Mouse (Mus musculus): ENCODE results near the gene Gm5269. TPM values are rescaled to one million over a fixed set of nuclear protein-coding genes. Genes with fewer than 3 reads are reported as not detected.
A peak's percentile ranks its signal among the peaks of the same experiment; 100 is the strongest.

Gene Gm5269
- polyA plus RNA-seq, 2 experiments = 0.25 TPM; not detected in 1

GRCm38 (mm10) chr1:45873250-45873649 lies 16.8 kb downstream of the Gm5269 start:
- Histone ChIP-seq H3K4me2 (ENCODE audit: low read depth) (peak overlapping the region; percentile 35), H3K9me3 (ENCODE audit: control insufficient read depth, low read length) (no peaks in the 10 kb centered on the region), H3K27ac (peak overlapping the region; percentile 55), H3K9ac (replicated peaks) (no peak overlapping the region), H3K36me3 (replicated peaks; ENCODE audit: control insufficient read depth, insufficient read depth, low read depth) (no peaks in the 10 kb centered on the region), H3K4me1 (replicated peaks; ENCODE audit: control insufficient read depth in 2 of 2, insufficient read depth in 2 of 2, low read length in 1 of 2) (peaks cover 23 to 40% of the 10 kb centered on the region in 2 experiments), H3K4me3 (ENCODE audit: insufficient read depth in 1 of 2, low read depth in 2 of 2, low read length in 2 of 2) (no peak overlapping the region), H3K27me3 (ENCODE audit: control insufficient read depth, insufficient read depth, low read length) (no peaks in the 10 kb centered on the region)
- 18% methylated on average over 2 of the region's 2 CpGs for WGBS (ENCODE audit: insufficient replicate concordance)
- DNase-seq (ENCODE audit: low read depth in 3 of 3, low spot score in 3 of 3) = peak; percentile 74 to 76 (median 75)
- peak; percentile 82 for ATAC-seq (ENCODE audit: insufficient read depth)
- TF ChIP-seq EP300 (IDR thresholded peaks at IDR 0.05; ENCODE audit: low read depth) (peak; percentile 73), CTCF (IDR thresholded peaks at IDR 0.05; ENCODE audit: low read depth) (no peak)

- Histone ChIP-seq H3K4me2 (ENCODE audit: low read depth) (no peak overlapping the region), H3K36me3 (replicated peaks; ENCODE audit: control insufficient read depth, insufficient read depth, low read depth) (no peaks in the 10 kb centered on the region), H3K27me3 (ENCODE audit: control insufficient read depth, insufficient read depth, low read length) (no peaks in the 10 kb centered on the region), H3K27ac (no peak overlapping the region), H3K9me3 (ENCODE audit: control insufficient read depth, low read length) (no peaks in the 10 kb centered on the region), H3K9ac (replicated peaks) (no peak overlapping the region), H3K4me1 (replicated peaks; ENCODE audit: control insufficient read depth in 2 of 2, insufficient read depth in 2 of 2, low read length in 1 of 2) (peaks cover 3 to 22% of the 10 kb centered on the region in 2 experiments), H3K4me3 (ENCODE audit: insufficient read depth in 1 of 2, low read depth in 2 of 2, low read length in 2 of 2) (no peak overlapping the region)
- TF ChIP-seq CTCF (IDR thresholded peaks at IDR 0.05; ENCODE audit: low read depth) (no peak), EP300 (IDR thresholded peaks at IDR 0.05; ENCODE audit: low read depth) (no peak)
- DNase-seq (ENCODE audit: low read depth in 3 of 3, low spot score in 3 of 3) = no peak
- WGBS (ENCODE audit: insufficient replicate concordance) = 40% methylated on average over 3 of the region's 3 CpGs
- no peak for ATAC-seq (ENCODE audit: insufficient read depth)
Observed at GRCm38 (mm10) chr1:45868479-45869137, 21.5 kb downstream of the Gm5269 start.

- DNase-seq (ENCODE audit: low read depth in 3 of 3, low spot score in 3 of 3) (no peak), ATAC-seq (ENCODE audit: insufficient read depth) (no peak)
- no peak overlapping the region for H3K27ac ChIP-seq
Observed at GRCm38 (mm10) chr1:45868050-45868449, 22.0 kb downstream of the Gm5269 start.

GRCm38 (mm10) chr1:45866288-45867018 lies 23.6 kb downstream of the Gm5269 start:
- TF ChIP-seq CTCF (IDR thresholded peaks at IDR 0.05; ENCODE audit: low read depth) (no peak), EP300 (IDR thresholded peaks at IDR 0.05; ENCODE audit: low read depth) (no peak)
- H3K4me2 ChIP-seq (ENCODE audit: low read depth) = no peak overlapping the region
- WGBS (ENCODE audit: insufficient replicate concordance) = 41% methylated on average over 3 of the region's 3 CpGs
- no peak overlapping the region for H3K27ac ChIP-seq
- no peaks in the 10 kb centered on the region; the same call in 1 of the 2 replicates for H3K9me3 ChIP-seq (ENCODE audit: control insufficient read depth, low read length)
- H3K36me3 ChIP-seq (replicated peaks; ENCODE audit: control insufficient read depth, insufficient read depth, low read depth) = no peaks in the 10 kb centered on the region
- no peak overlapping the region for H3K9ac ChIP-seq (replicated peaks)
- ATAC-seq (ENCODE audit: insufficient read depth) = no peak
- DNase-seq (ENCODE audit: low read depth in 3 of 3, low spot score in 3 of 3) = no peak
- no peak overlapping the region for H3K4me3 ChIP-seq (ENCODE audit: insufficient read depth in 1 of 2, low read depth in 2 of 2, low read length in 2 of 2)
- no peaks in the 10 kb centered on the region for H3K27me3 ChIP-seq (ENCODE audit: control insufficient read depth, insufficient read depth, low read length)
- peaks cover 0 to 11% of the 10 kb centered on the region in 2 experiments; a peak in 2 of 4 replicates for H3K4me1 ChIP-seq (replicated peaks; ENCODE audit: control insufficient read depth in 2 of 2, insufficient read depth in 2 of 2, low read length in 1 of 2)

More at GRCm38 (mm10) chr1:45868050-45868449, 22.0 kb downstream of the Gm5269 start:
- no peaks in the 10 kb centered on the region; the same call in 1 of the 2 replicates for H3K9me3 ChIP-seq (ENCODE audit: control insufficient read depth, low read length)
- 49% methylated on average over 1 of the region's 1 CpGs for WGBS (ENCODE audit: insufficient replicate concordance)
- no peak overlapping the region for H3K9ac ChIP-seq (replicated peaks)
- TF ChIP-seq CTCF (IDR thresholded peaks at IDR 0.05; ENCODE audit: low read depth) = no peak
- TF ChIP-seq EP300 (IDR thresholded peaks at IDR 0.05; ENCODE audit: low read depth) = no peak
- H3K4me1 ChIP-seq (replicated peaks; ENCODE audit: control insufficient read depth in 2 of 2, insufficient read depth in 2 of 2, low read length in 1 of 2) = peaks cover 0 to 19% of the 10 kb centered on the region in 2 experiments; a peak in 3 of 4 replicates
- no peaks in the 10 kb centered on the region for H3K36me3 ChIP-seq (replicated peaks; ENCODE audit: control insufficient read depth, insufficient read depth, low read depth)
- no peak overlapping the region for H3K4me2 ChIP-seq (ENCODE audit: low read depth)
- no peaks in the 10 kb centered on the region for H3K27me3 ChIP-seq (ENCODE audit: control insufficient read depth, insufficient read depth, low read length)
- H3K4me3 ChIP-seq (ENCODE audit: insufficient read depth in 1 of 2, low read depth in 2 of 2, low read length in 2 of 2) = no peak overlapping the region

DNA sequence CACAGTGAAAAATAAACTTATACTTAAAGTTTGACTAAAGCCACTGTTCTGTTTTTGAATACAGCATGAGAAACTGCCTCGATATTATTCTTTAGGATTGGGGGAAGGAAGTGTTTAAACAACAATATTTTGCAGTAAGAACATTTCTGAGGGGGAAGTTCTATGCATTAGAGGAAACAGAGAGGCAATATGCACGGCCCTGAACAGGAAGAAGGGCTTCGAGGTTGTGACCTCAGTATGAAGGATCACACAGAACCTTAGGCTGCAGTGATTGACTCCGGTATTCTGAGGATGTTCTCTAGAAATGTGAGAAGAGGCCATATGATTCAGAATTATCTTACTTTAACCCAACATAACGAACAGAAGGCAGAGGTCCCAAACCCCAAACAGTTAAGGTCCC lies 24.3 kb downstream of the Gm5269 start:
- H3K4me1 ChIP-seq (replicated peaks; ENCODE audit: control insufficient read depth in 2 of 2, insufficient read depth in 2 of 2, low read length in 1 of 2) = peaks cover 0 to 8% of the 10 kb centered on the region in 2 experiments; a peak in 2 of 4 replicates
- no peak overlapping the region for H3K27ac ChIP-seq
- no peak for DNase-seq (ENCODE audit: low read depth in 3 of 3, low spot score in 3 of 3)
- no peak overlapping the region for H3K4me3 ChIP-seq (ENCODE audit: insufficient read depth in 1 of 2, low read depth in 2 of 2, low read length in 2 of 2)
- no peaks in the 10 kb centered on the region for H3K27me3 ChIP-seq (ENCODE audit: control insufficient read depth, insufficient read depth, low read length)
- 16% methylated on average over 5 of the region's 5 CpGs for WGBS (ENCODE audit: insufficient replicate concordance)
- H3K9ac ChIP-seq (replicated peaks) = no peak overlapping the region
- no peaks in the 10 kb centered on the region for H3K36me3 ChIP-seq (replicated peaks; ENCODE audit: control insufficient read depth, insufficient read depth, low read depth)
- TF ChIP-seq EP300 (IDR thresholded peaks at IDR 0.05; ENCODE audit: low read depth) = no peak
- TF ChIP-seq CTCF (IDR thresholded peaks at IDR 0.05; ENCODE audit: low read depth) = no peak
- no peaks in the 10 kb centered on the region; the same call in 1 of the 2 replicates for H3K9me3 ChIP-seq (ENCODE audit: control insufficient read depth, low read length)
- ATAC-seq (ENCODE audit: insufficient read depth) = 0 out of 2 replicates have a peak, but pooled peaks have one; percentile 35
- no peak overlapping the region for H3K4me2 ChIP-seq (ENCODE audit: low read depth)

All from liver, embryonic 14.5 days (tissue).